Mouse (Mus musculus): Measurements from ENCODE around the gene Btg1-ps1. TPM values are rescaled to one million over a fixed set of nuclear protein-coding genes. Genes with fewer than 3 reads are reported as not detected.
"Not testable (repeated sequence)": the region's sequence is repeated elsewhere in the genome, so short reads cannot be mapped to it uniquely, and the experiment has no call there.

Gene Btg1-ps1
- 7.4 and 9.9 TPM in 2 replicates for polyA plus RNA-seq (2012; rRNA removed)

DNA sequence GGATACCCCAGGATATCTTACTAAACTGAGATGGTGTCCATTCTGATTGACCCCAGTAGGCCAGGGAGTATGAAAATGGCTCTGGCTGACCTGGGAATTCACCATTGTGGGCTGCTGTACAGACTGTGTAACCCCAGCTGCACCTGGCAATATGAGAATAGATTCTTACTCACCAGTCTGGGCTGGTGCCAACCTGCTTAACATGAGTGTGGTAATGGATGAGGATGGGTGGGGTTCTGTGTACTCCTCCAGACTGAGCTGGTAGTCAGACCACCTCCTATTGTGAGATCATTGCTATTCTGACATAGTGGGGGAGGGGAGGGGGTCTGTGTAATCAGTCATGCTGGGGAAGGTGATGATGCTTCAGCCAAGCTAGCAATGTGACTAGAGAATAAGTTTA is at the start of gene Btg1-ps1:
Gene Btg1-ps1 (minus strand): TSS at position 219 of the 400 bp plus-strand sequence.
- not testable (repeated sequence) for H3K27ac ChIP-seq (ENCODE audit: control insufficient read depth, insufficient read depth, low read depth, low read length); H3K36me3 ChIP-seq (ENCODE audit: control insufficient read depth, insufficient read depth, low read length); H3K27me3 ChIP-seq (ENCODE audit: control insufficient read depth, insufficient read depth, low read length); H3K4me1 ChIP-seq (ENCODE audit: control insufficient read depth, insufficient read depth, low read length)
- H3K4me3 ChIP-seq (ENCODE audit: control insufficient read depth, low read depth, low read length) = peak within 1 kb of the TSS; percentile 18; the same call in 1 of the 2 replicates

DNA sequence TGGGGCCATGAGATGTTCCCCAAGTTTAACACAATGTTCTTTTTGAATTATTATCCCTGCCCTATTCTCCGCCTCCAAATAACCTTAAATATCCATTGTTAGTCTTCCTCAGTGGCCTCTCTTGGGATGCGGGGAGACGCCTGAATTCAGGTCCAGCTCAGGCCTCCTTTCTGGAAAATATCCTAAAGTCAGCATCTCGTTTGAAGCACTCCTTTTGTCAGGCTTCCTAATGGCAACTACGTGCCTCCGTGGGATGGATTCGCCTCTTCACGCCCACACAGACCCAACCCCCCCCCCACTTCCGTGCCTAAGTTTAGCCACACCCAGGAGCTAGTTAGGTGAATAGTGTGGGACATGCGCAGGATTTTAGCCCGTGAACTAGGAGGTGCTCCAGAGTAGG is 47.6 kb upstream of the Btg1-ps1 start, which contains the start of gene Rhox10:
Gene Rhox10 (plus strand): TSS at position 301 of the 400 bp plus-strand sequence.
- Histone ChIP-seq H3K27me3 (ENCODE audit: control insufficient read depth, insufficient read depth, low read length) (no peaks in the 10 kb centered on the region), H3K4me3 (ENCODE audit: control insufficient read depth, low read depth, low read length) (no peak within 1 kb of the TSS), H3K27ac (ENCODE audit: control insufficient read depth, insufficient read depth, low read depth, low read length) (no peak within 1 kb of the TSS), H3K4me1 (ENCODE audit: control insufficient read depth, insufficient read depth, low read length) (no peaks in the 10 kb centered on the region), H3K36me3 (ENCODE audit: control insufficient read depth, insufficient read depth, low read length) (no peaks in the 10 kb centered on the region)
- TF ChIP-seq CTCF (IDR thresholded peaks at IDR 0.05; ENCODE audit: control insufficient read depth, insufficient read depth, insufficient replicate concordance, low read depth, low read length) = no peak
- TF ChIP-seq POLR2A (IDR thresholded peaks at IDR 0.05; ENCODE audit: control insufficient read depth, low read depth, low read length) = no peak

DNA sequence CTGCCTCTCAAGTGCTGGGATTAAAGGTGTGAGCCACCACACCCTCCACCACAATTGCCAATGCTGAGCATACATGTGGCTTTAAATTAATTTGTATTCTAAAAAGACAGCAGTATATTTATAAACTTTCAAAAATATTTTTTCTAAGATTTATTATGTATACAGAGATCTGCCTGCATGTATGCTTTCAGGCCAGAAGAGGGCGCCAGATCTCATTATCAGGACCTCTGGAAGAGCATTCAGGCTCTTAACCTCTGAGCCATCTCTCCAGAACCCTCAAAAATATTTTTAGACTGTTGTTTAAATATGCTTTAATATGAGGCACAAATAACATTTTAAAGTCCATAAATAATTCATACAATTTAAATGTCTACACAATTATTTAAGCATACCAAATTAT is 42.9 kb upstream of the Btg1-ps1 start:
- Histone ChIP-seq H3K4me3 (ENCODE audit: control insufficient read depth, low read depth, low read length) (no peak overlapping the region), H3K27me3 (ENCODE audit: control insufficient read depth, insufficient read depth, low read length) (no peaks in the 10 kb centered on the region)
- no peak for TF ChIP-seq POLR2A (IDR thresholded peaks at IDR 0.05; ENCODE audit: control insufficient read depth, low read depth, low read length)

DNA sequence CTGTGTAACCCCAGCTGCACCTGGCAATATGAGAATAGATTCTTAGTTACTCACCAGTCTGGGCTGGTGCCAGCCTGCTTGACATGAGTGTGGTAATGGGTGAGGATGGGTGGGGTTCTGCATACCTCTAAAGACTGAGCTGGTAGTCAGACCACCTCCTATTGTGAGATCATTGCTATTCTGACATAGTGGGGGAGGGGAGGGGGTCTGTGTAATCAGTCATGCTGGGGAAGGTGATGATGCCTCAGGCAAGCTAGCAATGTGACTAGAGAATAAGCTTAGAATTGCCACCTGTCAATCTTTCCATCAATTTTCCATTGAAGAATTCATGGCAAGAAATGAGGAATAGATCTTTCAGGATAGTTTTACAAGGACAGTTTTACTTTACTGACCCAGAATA is 24.4 kb upstream of the Btg1-ps1 start, which contains the start of gene Btg1-ps2:
Gene Btg1-ps2 (minus strand): TSS at position 101 of the 400 bp plus-strand sequence.
- H3K27ac ChIP-seq (ENCODE audit: control insufficient read depth, insufficient read depth, low read depth, low read length); H3K36me3 ChIP-seq (ENCODE audit: control insufficient read depth, insufficient read depth, low read length); H3K4me1 ChIP-seq (ENCODE audit: control insufficient read depth, insufficient read depth, low read length); H3K27me3 ChIP-seq (ENCODE audit: control insufficient read depth, insufficient read depth, low read length): not testable (repeated sequence)
- peak within 1 kb of the TSS; percentile 39; the same call in 1 of the 2 replicates for H3K4me3 ChIP-seq (ENCODE audit: control insufficient read depth, low read depth, low read length)

More for the DNA sequence above, 42.9 kb upstream of the Btg1-ps1 start:
- no peaks in the 10 kb centered on the region for H3K4me1 ChIP-seq (ENCODE audit: control insufficient read depth, insufficient read depth, low read length)
- no peak overlapping the region for H3K27ac ChIP-seq (ENCODE audit: control insufficient read depth, insufficient read depth, low read depth, low read length)
- no peaks in the 10 kb centered on the region for H3K36me3 ChIP-seq (ENCODE audit: control insufficient read depth, insufficient read depth, low read length)

DNA sequence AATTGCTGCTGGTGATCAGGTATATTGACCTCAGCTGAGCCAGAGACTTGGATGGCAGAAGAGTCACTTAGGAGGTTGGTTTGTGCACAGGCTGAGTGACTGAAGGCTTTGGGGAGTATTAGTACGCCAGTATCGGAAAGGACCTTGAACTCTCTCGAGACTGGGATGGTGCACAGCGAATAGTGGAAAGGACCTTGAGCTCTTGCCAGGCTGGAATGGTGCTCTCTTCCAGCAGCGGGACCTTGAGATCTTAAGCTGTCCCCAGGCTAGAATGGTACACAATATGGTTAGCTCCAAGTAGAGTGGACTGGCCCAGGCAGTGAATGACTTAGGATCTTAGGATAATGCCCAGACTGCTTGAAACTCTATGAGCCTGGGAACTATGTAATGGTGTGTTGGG is 21.1 kb upstream of the Btg1-ps1 start:
- Histone ChIP-seq H3K27ac (ENCODE audit: control insufficient read depth, insufficient read depth, low read depth, low read length) (no peak overlapping the region), H3K4me1 (ENCODE audit: control insufficient read depth, insufficient read depth, low read length) (no peaks in the 10 kb centered on the region), H3K27me3 (ENCODE audit: control insufficient read depth, insufficient read depth, low read length) (no peaks in the 10 kb centered on the region), H3K4me3 (ENCODE audit: control insufficient read depth, low read depth, low read length) (no peak overlapping the region), H3K36me3 (ENCODE audit: control insufficient read depth, insufficient read depth, low read length) (no peaks in the 10 kb centered on the region)
- TF ChIP-seq CTCF (IDR thresholded peaks at IDR 0.05; ENCODE audit: control insufficient read depth, insufficient read depth, insufficient replicate concordance, low read depth, low read length) (no peak), POLR2A (IDR thresholded peaks at IDR 0.05; ENCODE audit: control insufficient read depth, low read depth, low read length) (no peak)

DNA sequence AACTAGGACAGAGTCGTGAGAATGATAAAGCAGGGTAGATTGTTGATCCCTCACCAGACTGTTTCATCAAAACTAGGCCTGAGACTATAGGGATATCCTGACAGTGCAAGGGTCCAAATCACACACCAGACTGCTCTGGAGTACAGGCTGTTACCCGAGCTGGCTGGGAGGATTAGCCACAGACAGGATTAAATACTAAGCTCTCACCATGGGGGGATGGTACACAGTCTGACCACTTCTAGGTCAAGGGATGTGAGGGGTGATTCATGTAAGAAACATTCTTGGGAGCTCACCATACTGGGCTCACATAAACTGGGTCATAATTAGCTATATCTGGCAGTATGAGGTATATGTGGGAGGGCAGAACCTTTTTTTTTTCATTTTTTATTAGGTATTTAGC is 15.2 kb upstream of the Btg1-ps1 start:
- Histone ChIP-seq H3K36me3 (ENCODE audit: control insufficient read depth, insufficient read depth, low read length) (no peaks in the 10 kb centered on the region), H3K27me3 (ENCODE audit: control insufficient read depth, insufficient read depth, low read length) (no peaks in the 10 kb centered on the region)
- TF ChIP-seq CTCF (IDR thresholded peaks at IDR 0.05; ENCODE audit: control insufficient read depth, insufficient read depth, insufficient replicate concordance, low read depth, low read length) (no peak), POLR2A (IDR thresholded peaks at IDR 0.05; ENCODE audit: control insufficient read depth, low read depth, low read length) (no peak)

DNA sequence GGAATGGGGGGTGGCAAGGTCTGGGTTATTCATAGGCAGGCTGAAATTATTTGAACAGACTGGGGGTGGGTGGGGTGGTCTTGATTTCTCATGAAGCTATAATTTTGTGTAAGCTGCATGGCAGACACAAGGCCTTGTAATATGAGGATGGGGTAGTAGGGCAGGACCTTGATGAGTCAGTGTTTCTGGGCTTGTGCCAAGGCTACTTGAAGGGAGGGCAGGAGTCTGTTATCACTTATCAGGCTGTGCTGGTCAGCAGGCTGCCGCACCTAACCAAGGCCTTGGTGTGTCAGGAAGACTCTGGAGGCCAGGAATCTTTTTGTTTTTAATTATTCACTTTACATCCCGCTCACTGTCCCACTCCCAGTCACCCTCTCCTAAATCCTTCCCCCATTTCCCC is 9.9 kb downstream of the Btg1-ps1 start:
- Histone ChIP-seq H3K4me3 (ENCODE audit: control insufficient read depth, low read depth, low read length) (no peak overlapping the region), H3K36me3 (ENCODE audit: control insufficient read depth, insufficient read depth, low read length) (no peaks in the 10 kb centered on the region), H3K27me3 (ENCODE audit: control insufficient read depth, insufficient read depth, low read length) (no peaks in the 10 kb centered on the region), H3K4me1 (ENCODE audit: control insufficient read depth, insufficient read depth, low read length) (no peaks in the 10 kb centered on the region), H3K27ac (ENCODE audit: control insufficient read depth, insufficient read depth, low read depth, low read length) (no peak overlapping the region)
- TF ChIP-seq CTCF (IDR thresholded peaks at IDR 0.05; ENCODE audit: control insufficient read depth, insufficient read depth, insufficient replicate concordance, low read depth, low read length) (no peak), POLR2A (IDR thresholded peaks at IDR 0.05; ENCODE audit: control insufficient read depth, low read depth, low read length) (no peak)

More for the DNA sequence above, 15.2 kb upstream of the Btg1-ps1 start:
- H3K4me3 ChIP-seq (ENCODE audit: control insufficient read depth, low read depth, low read length) = no peak overlapping the region
- no peak overlapping the region for H3K27ac ChIP-seq (ENCODE audit: control insufficient read depth, insufficient read depth, low read depth, low read length)
- H3K4me1 ChIP-seq (ENCODE audit: control insufficient read depth, insufficient read depth, low read length) = no peaks in the 10 kb centered on the region

Other genes starting within 250 kb of the Btg1-ps1 start
- 9.3 and 15.5 TPM in 2 replicates for gene Rhox5, start 214.0 kb downstream of the Btg1-ps1 start, polyA plus RNA-seq (2012; rRNA removed)
- gene Rhox6, start 191.9 kb downstream of the Btg1-ps1 start, polyA plus RNA-seq (2012; rRNA removed) = not detected in 2 replicates
- not detected in 2 replicates for gene Rhox7a, start 187.1 kb downstream of the Btg1-ps1 start, polyA plus RNA-seq (2012; rRNA removed)
- 6.1 and 10.7 TPM in 2 replicates for gene Rhox8, start 139.9 kb downstream of the Btg1-ps1 start, polyA plus RNA-seq (2012; rRNA removed)
- 0.16 and 0.34 TPM in 2 replicates for gene Rhox7b, start 121.6 kb downstream of the Btg1-ps1 start, polyA plus RNA-seq (2012; rRNA removed)
- not detected in 2 replicates for gene Rhox9, start 117.0 kb downstream of the Btg1-ps1 start, polyA plus RNA-seq (2012; rRNA removed)
- 13.6 and 17.9 TPM in 2 replicates for gene Btg1-ps2, start 24.3 kb upstream of the Btg1-ps1 start, polyA plus RNA-seq (2012; rRNA removed)
- 0.35 and 0.60 TPM in 2 replicates for gene Rhox10, start 47.7 kb upstream of the Btg1-ps1 start, polyA plus RNA-seq (2012; rRNA removed)
- 2.8 and 2.9 TPM in 2 replicates for gene Rhox11, start 66.3 kb upstream of the Btg1-ps1 start, polyA plus RNA-seq (2012; rRNA removed)
- not detected in 2 replicates for gene Rhox12, start 92.1 kb upstream of the Btg1-ps1 start, polyA plus RNA-seq (2012; rRNA removed)
- 6.0 TPM in 2 replicates for gene Rhox13, start 102.4 kb upstream of the Btg1-ps1 start, polyA plus RNA-seq (2012; rRNA removed)
- gene Zbtb33, start 171.0 kb upstream of the Btg1-ps1 start, polyA plus RNA-seq (2012; rRNA removed) = 1.0 TPM in 2 replicates
- gene Tmem255a, start 233.6 kb upstream of the Btg1-ps1 start, polyA plus RNA-seq (2012; rRNA removed) = 16.1 and 24.7 TPM in 2 replicates

Measured in testis, adult 2 months (tissue).